In genomic region chr5:88587211-88587934, GRCm38 (mm10) we compare ENCODE assay signal across 8 mouse cellular contexts. TPM values are rescaled to one million over a fixed set of nuclear protein-coding genes. Genes with fewer than 3 reads are reported as not detected.
DNase-seq lines count a peak whose midpoint lies in the region; ATAC-seq lines count a peak whose summit lies in the region.

No protein-coding gene starts in this region.

- H3K4me1 ChIP-seq in heart, embryonic 12.5 days (replicated peaks) = peaks cover 32% of the 10 kb centered on the region
- H3K4me1 ChIP-seq in kidney, embryonic 16.5 days (ENCODE audit: insufficient read depth, low read length) = peaks cover 40% of the 10 kb centered on the region

- H3K9me3 ChIP-seq in heart, embryonic 12.5 days (replicated peaks) = no peaks in the 10 kb centered on the region
- H3K9me3 ChIP-seq in kidney, embryonic 16.5 days (ENCODE audit: low read length) = no peaks in the 10 kb centered on the region

- no peaks in the 10 kb centered on the region for H3K27me3 ChIP-seq in heart, embryonic 12.5 days (replicated peaks)
- H3K27me3 ChIP-seq in kidney, embryonic 16.5 days (ENCODE audit: insufficient read depth, low read length) = no peaks in the 10 kb centered on the region

- H3K4me2 ChIP-seq in heart, embryonic 12.5 days = peak overlapping the region; percentile 39
- H3K4me2 ChIP-seq in kidney, embryonic 16.5 days (replicated peaks; ENCODE audit: low read depth, low read length) = peak overlapping the region; percentile 33

- H3K4me3 ChIP-seq in heart, embryonic 12.5 days = no peak overlapping the region
- no peak overlapping the region for H3K4me3 ChIP-seq in kidney, embryonic 16.5 days (ENCODE audit: low read length)

- WGBS in heart, embryonic 12.5 days = 25% methylated on average over 13 of the region's 13 CpGs
- 35% methylated on average over 13 of the region's 13 CpGs for WGBS in kidney, embryonic 16.5 days

- peak overlapping the region; percentile 75 for H3K27ac ChIP-seq in heart, embryonic 12.5 days (ENCODE audit: poor library complexity, severe bottlenecking)
- H3K27ac ChIP-seq in kidney, embryonic 16.5 days (ENCODE audit: low read length) = peak overlapping the region; percentile 86

- ATAC-seq in heart, embryonic 12.5 days (ENCODE audit: insufficient number of reproducible peaks, low FRiP score) = peak; percentile 83
- peak; percentile 94 for ATAC-seq in kidney, embryonic 16.5 days (ENCODE audit: low FRiP score, low TSS enrichment)
- ATAC-seq in activated CD4-positive, CD25-positive, alpha-beta regulatory T cell, adult 4 months = no peak

- H3K9ac ChIP-seq in heart, embryonic 12.5 days = no peak overlapping the region
- peak overlapping the region; percentile 61 for H3K9ac ChIP-seq in kidney, embryonic 16.5 days (replicated peaks; ENCODE audit: low read length)

- no peaks in the 10 kb centered on the region for H3K36me3 ChIP-seq in heart, embryonic 12.5 days
- no peaks in the 10 kb centered on the region for H3K36me3 ChIP-seq in kidney, embryonic 16.5 days (ENCODE audit: insufficient read depth, low read length)

- peak; percentile 30 for DNase-seq in adipocyte (ENCODE audit: low spot score)
- DNase-seq in cerebellum, postnatal 25 days = peak; percentile 39 to 53
- peak; percentile 30 to 45 for DNase-seq in lung, postnatal 4 days
- DNase-seq in spleen, postnatal 10 days (ENCODE audit: low spot score in 2 of 2) = no peak
- DNase-seq in right cerebral cortex, postnatal 4 days = no peak

RNA-seq across cellular contexts. Expression of gene Rufy3, which starts 22.5 kb away (rescaled TPM):
- 15.2 and 15.9 TPM in 2 replicates for polyA plus RNA-seq in heart, embryonic 12.5 days (2016; fragmentation: Nextera tagmentation; extraction: Ambion mirVana)
- polyA plus RNA-seq in kidney, embryonic 16.5 days (2015; fragmentation: Nextera tagmentation; extraction: Ambion mirVana) = 15.3 and 16.8 TPM in 2 replicates
- polyA plus RNA-seq in activated CD4-positive, CD25-positive, alpha-beta regulatory T cell, adult 4 months (2017; shearing (Covaris generic)) = 1 to 10 TPM; 2.6 to 2.9 TPM

RNA-seq across cellular contexts. Expression of gene Utp3, which starts 33.1 kb away (rescaled TPM):
- polyA plus RNA-seq in heart, embryonic 12.5 days (2016; fragmentation: Nextera tagmentation; extraction: Ambion mirVana) = 47.4 and 49.1 TPM in 2 replicates
- polyA plus RNA-seq in kidney, embryonic 16.5 days (2015; fragmentation: Nextera tagmentation; extraction: Ambion mirVana) = 73.1 and 78.0 TPM in 2 replicates
- polyA plus RNA-seq in activated CD4-positive, CD25-positive, alpha-beta regulatory T cell, adult 4 months (2017; shearing (Covaris generic)) = 100 to 1,000 TPM in 1 of 2 experiments, 10 to 100 TPM in 1; 86.2 to 103 TPM

RNA-seq across cellular contexts. Expression of gene Jchain, which starts 59.7 kb away (rescaled TPM):
- 0.24 TPM in 1 of 2 replicates, not detected in the other for polyA plus RNA-seq in heart, embryonic 12.5 days (2016; fragmentation: Nextera tagmentation; extraction: Ambion mirVana)
- polyA plus RNA-seq in kidney, embryonic 16.5 days (2015; fragmentation: Nextera tagmentation; extraction: Ambion mirVana) = 0.11 and 0.17 TPM in 2 replicates
- 10 to 100 TPM in 1 of 2 experiments, under 1 TPM in 1; 0.24 to 55.3 TPM for polyA plus RNA-seq in activated CD4-positive, CD25-positive, alpha-beta regulatory T cell, adult 4 months (2017; shearing (Covaris generic))

Comparison
In these comparisons a context has a peak if more than half of its experiments do, and no peak if none do; other contexts are left out.
1. DNase-seq: peak in adipocyte (single experiment), cerebellum, postnatal 25 days (2 of 2) and lung, postnatal 4 days (2 of 2); none in spleen, postnatal 10 days (0 of 2) and right cerebral cortex, postnatal 4 days (single experiment).